Mouse (Mus musculus): ENCODE results near the gene Clint1. TPM values are rescaled to one million over a fixed set of nuclear protein-coding genes. Genes with fewer than 3 reads are reported as not detected.

The Clint1 gene
- polyA plus RNA-seq, 1 experiment from 2014 or later: 84.5 TPM

GRCm38 (mm10) chr11:45817996-45818395 lies 33.9 kb upstream of the Clint1 start:
- no peak overlapping the region for H3K4me2 ChIP-seq
- H3K27me3 ChIP-seq: no peaks in the 10 kb centered on the region
- no peaks in the 10 kb centered on the region for H3K4me1 ChIP-seq
- no peak for ATAC-seq (ENCODE audit: insufficient number of reproducible peaks, low FRiP score, low TSS enrichment, low read depth)
- 39% methylated on average over 3 of the region's 3 CpGs for WGBS
- no peaks in the 10 kb centered on the region for H3K36me3 ChIP-seq
- no peak overlapping the region for H3K27ac ChIP-seq
- no peak overlapping the region for H3K9ac ChIP-seq
- H3K4me3 ChIP-seq: no peak overlapping the region
- no peaks in the 10 kb centered on the region for H3K9me3 ChIP-seq

- H3K9me3 ChIP-seq: no peaks in the 10 kb centered on the region
- no peaks in the 10 kb centered on the region for H3K4me1 ChIP-seq
- H3K9ac ChIP-seq: no peak overlapping the region
- no peaks in the 10 kb centered on the region for H3K27me3 ChIP-seq
- H3K27ac ChIP-seq: no peak overlapping the region
- no peaks in the 10 kb centered on the region for H3K36me3 ChIP-seq
- ATAC-seq (ENCODE audit: insufficient number of reproducible peaks, low FRiP score, low TSS enrichment, low read depth): no peak
- no peak overlapping the region for H3K4me2 ChIP-seq
- H3K4me3 ChIP-seq: no peak overlapping the region
- 86% methylated on average over 6 of the region's 6 CpGs for WGBS
Measured at GRCm38 (mm10) chr11:45820930-45821329, 30.9 kb upstream of the Clint1 start.

GRCm38 (mm10) chr11:45830112-45830511 lies 21.7 kb upstream of the Clint1 start:
- H3K27ac ChIP-seq: peak overlapping the region; percentile 66
- no peak overlapping the region for H3K4me3 ChIP-seq
- H3K36me3 ChIP-seq: no peaks in the 10 kb centered on the region
- H3K4me2 ChIP-seq: no peak overlapping the region
- peaks cover 20% of the 10 kb centered on the region for H3K4me1 ChIP-seq
- H3K9ac ChIP-seq: no peak overlapping the region
- ATAC-seq (ENCODE audit: insufficient number of reproducible peaks, low FRiP score, low TSS enrichment, low read depth): no peak
- H3K27me3 ChIP-seq: no peaks in the 10 kb centered on the region
- no peaks in the 10 kb centered on the region for H3K9me3 ChIP-seq

- peak; percentile 83 for ATAC-seq (ENCODE audit: insufficient number of reproducible peaks, low FRiP score, low TSS enrichment, low read depth)
- no peaks in the 10 kb centered on the region for H3K9me3 ChIP-seq
- peak overlapping the region; percentile 66 for H3K27ac ChIP-seq
- no peak overlapping the region for H3K9ac ChIP-seq
- WGBS: 27% methylated on average over 9 of the region's 9 CpGs
- H3K36me3 ChIP-seq: no peaks in the 10 kb centered on the region
- 0 out of 2 replicates have a peak overlapping the region, but pooled peaks have one; percentile 8 for H3K4me2 ChIP-seq
- H3K4me3 ChIP-seq: no peak overlapping the region
- no peaks in the 10 kb centered on the region for H3K27me3 ChIP-seq
- H3K4me1 ChIP-seq: peaks cover 20% of the 10 kb centered on the region
Measured at GRCm38 (mm10) chr11:45830743-45831310, 21.0 kb upstream of the Clint1 start.

- no peaks in the 10 kb centered on the region for H3K9me3 ChIP-seq
- peak overlapping the region; percentile 66 for H3K27ac ChIP-seq
- peaks cover 20% of the 10 kb centered on the region for H3K4me1 ChIP-seq
- H3K9ac ChIP-seq: no peak overlapping the region
- H3K36me3 ChIP-seq: no peaks in the 10 kb centered on the region
- no peaks in the 10 kb centered on the region for H3K27me3 ChIP-seq
- 59% methylated on average over 15 of the region's 15 CpGs for WGBS
- no peak overlapping the region for H3K4me2 ChIP-seq
- 0 out of 2 replicates have a peak, but pooled peaks have one; percentile 47 for ATAC-seq (ENCODE audit: insufficient number of reproducible peaks, low FRiP score, low TSS enrichment, low read depth)
- no peak overlapping the region for H3K4me3 ChIP-seq
Measured at GRCm38 (mm10) chr11:45831476-45832143, 20.2 kb upstream of the Clint1 start.

- Histone ChIP-seq H3K4me1 (peaks cover 14% of the 10 kb centered on the region), H3K4me2 (no peak overlapping the region), H3K27me3 (no peaks in the 10 kb centered on the region), H3K4me3 (no peak overlapping the region), H3K36me3 (no peaks in the 10 kb centered on the region), H3K27ac (no peak overlapping the region), H3K9ac (no peak overlapping the region), H3K9me3 (no peaks in the 10 kb centered on the region)
- no peak for ATAC-seq (ENCODE audit: insufficient number of reproducible peaks, low FRiP score, low TSS enrichment, low read depth)
- WGBS: 31% methylated on average over 4 of the region's 4 CpGs
Measured at GRCm38 (mm10) chr11:45835625-45836255, 16.1 kb upstream of the Clint1 start.

- H3K4me3 ChIP-seq: no peak overlapping the region
- no peaks in the 10 kb centered on the region for H3K27me3 ChIP-seq
- no peak overlapping the region for H3K9ac ChIP-seq
- H3K4me1 ChIP-seq: 0 out of 2 replicates have a peak, but pooled peaks cover 4% of the 10 kb centered on the region
- H3K27ac ChIP-seq: no peak overlapping the region
- H3K36me3 ChIP-seq: no peaks in the 10 kb centered on the region
- no peaks in the 10 kb centered on the region for H3K9me3 ChIP-seq
- no peak for ATAC-seq (ENCODE audit: insufficient number of reproducible peaks, low FRiP score, low TSS enrichment, low read depth)
- WGBS: 78% methylated on average over 5 of the region's 5 CpGs
- H3K4me2 ChIP-seq: no peak overlapping the region
Measured at GRCm38 (mm10) chr11:45837257-45837817, 14.5 kb upstream of the Clint1 start.

GRCm38 (mm10) chr11:45838450-45838849 lies 13.4 kb upstream of the Clint1 start:
- 0 out of 2 replicates have a peak, but pooled peaks cover 4% of the 10 kb centered on the region for H3K4me1 ChIP-seq
- H3K9ac ChIP-seq: no peak overlapping the region
- H3K27me3 ChIP-seq: no peaks in the 10 kb centered on the region
- WGBS: 26% methylated on average over 3 of the region's 3 CpGs
- H3K9me3 ChIP-seq: no peaks in the 10 kb centered on the region
- H3K4me2 ChIP-seq: no peak overlapping the region
- no peak overlapping the region for H3K4me3 ChIP-seq
- H3K36me3 ChIP-seq: no peaks in the 10 kb centered on the region
- no peak for ATAC-seq (ENCODE audit: insufficient number of reproducible peaks, low FRiP score, low TSS enrichment, low read depth)
- H3K27ac ChIP-seq: no peak overlapping the region

- 71% methylated on average over 3 of the region's 3 CpGs for WGBS
- H3K4me1 ChIP-seq: 0 out of 2 replicates have a peak, but pooled peaks cover 4% of the 10 kb centered on the region
- H3K4me2 ChIP-seq: no peak overlapping the region
- no peaks in the 10 kb centered on the region for H3K36me3 ChIP-seq
- no peak overlapping the region for H3K4me3 ChIP-seq
- H3K27ac ChIP-seq: no peak overlapping the region
- no peak for ATAC-seq (ENCODE audit: insufficient number of reproducible peaks, low FRiP score, low TSS enrichment, low read depth)
- H3K9ac ChIP-seq: no peak overlapping the region
- no peaks in the 10 kb centered on the region for H3K27me3 ChIP-seq
- H3K9me3 ChIP-seq: no peaks in the 10 kb centered on the region
Measured at GRCm38 (mm10) chr11:45840332-45840731, 11.5 kb upstream of the Clint1 start.

GRCm38 (mm10) chr11:45846008-45846407 lies 5.8 kb upstream of the Clint1 start:
- no peak overlapping the region for H3K27ac ChIP-seq
- H3K9me3 ChIP-seq: no peaks in the 10 kb centered on the region
- ATAC-seq (ENCODE audit: insufficient number of reproducible peaks, low FRiP score, low TSS enrichment, low read depth): no peak
- peaks cover 8% of the 10 kb centered on the region; the same call in 1 of the 2 replicates for H3K27me3 ChIP-seq
- no peaks in the 10 kb centered on the region for H3K36me3 ChIP-seq
- no peak overlapping the region for H3K4me2 ChIP-seq
- WGBS: 68% methylated on average over 3 of the region's 3 CpGs
- no peak overlapping the region for H3K4me3 ChIP-seq
- H3K4me1 ChIP-seq: peaks cover 11% of the 10 kb centered on the region
- H3K9ac ChIP-seq: no peak overlapping the region

- H3K4me3 ChIP-seq: no peak overlapping the region
- no peaks in the 10 kb centered on the region for H3K36me3 ChIP-seq
- no peaks in the 10 kb centered on the region for H3K9me3 ChIP-seq
- WGBS: 21% methylated on average over 7 of the region's 7 CpGs
- no peak for ATAC-seq (ENCODE audit: insufficient number of reproducible peaks, low FRiP score, low TSS enrichment, low read depth)
- no peak overlapping the region for H3K27ac ChIP-seq
- H3K9ac ChIP-seq: no peak overlapping the region
- 0 out of 2 replicates have a peak overlapping the region, but pooled peaks have one; percentile 2 for H3K4me2 ChIP-seq
- H3K4me1 ChIP-seq: peaks cover 7% of the 10 kb centered on the region
- peaks cover 8% of the 10 kb centered on the region; the same call in 1 of the 2 replicates for H3K27me3 ChIP-seq
Measured at GRCm38 (mm10) chr11:45847548-45847947, 4.3 kb upstream of the Clint1 start.

GRCm38 (mm10) chr11:45848253-45848652 lies 3.6 kb upstream of the Clint1 start:
- no peak for ATAC-seq (ENCODE audit: insufficient number of reproducible peaks, low FRiP score, low TSS enrichment, low read depth)
- Histone ChIP-seq H3K36me3 (no peaks in the 10 kb centered on the region), H3K27ac (no peak overlapping the region), H3K9ac (no peak overlapping the region), H3K4me1 (peaks cover 12% of the 10 kb centered on the region), H3K4me2 (no peak overlapping the region), H3K27me3 (peaks cover 8% of the 10 kb centered on the region; the same call in 1 of the 2 replicates), H3K9me3 (no peaks in the 10 kb centered on the region), H3K4me3 (no peak overlapping the region)
- 77% methylated on average over 12 of the region's 12 CpGs for WGBS
